In genomic region chr1:151429316-151429715, GRCm38 (mm10) we compare ENCODE assay signal across 8 mouse cellular contexts. TPM values are rescaled to one million over a fixed set of nuclear protein-coding genes. Genes with fewer than 3 reads are reported as not detected.
DNase-seq lines count a peak whose midpoint lies in the region; ATAC-seq and TF ChIP-seq lines count a peak whose summit lies in the region.

No protein-coding gene starts in this region.

- no peak for TF ChIP-seq POLR2A in MEL (IDR thresholded peaks at IDR 0.05; ENCODE audit: control insufficient read depth in 1 of 2, insufficient read depth in 1 of 2, low read depth in 1 of 2, low read length in 2 of 2, poor library complexity in 1 of 2)

- H3K4me1 ChIP-seq in heart, embryonic 16.5 days (ENCODE audit: control insufficient read depth, insufficient read depth, low read length): peaks cover 14% of the 10 kb centered on the region
- peaks cover 5 to 12% of the 10 kb centered on the region in 2 experiments for H3K4me1 ChIP-seq in MEL (ENCODE audit: control insufficient read depth in 1 of 2, insufficient read depth in 2 of 2, low read length in 2 of 2)
- H3K4me1 ChIP-seq in hindbrain, embryonic 12.5 days: peaks cover 12% of the 10 kb centered on the region
- H3K4me1 ChIP-seq in midbrain, embryonic 13.5 days (replicated peaks): peaks cover 30% of the 10 kb centered on the region

- peak overlapping the region; percentile 98 for H3K27ac ChIP-seq in heart, embryonic 16.5 days (ENCODE audit: low read length)
- H3K27ac ChIP-seq in MEL (ENCODE audit: control insufficient read depth, low read depth, low read length): peak overlapping the region; percentile 90
- peak overlapping the region; percentile 98 for H3K27ac ChIP-seq in hindbrain, embryonic 12.5 days
- peak overlapping the region; percentile 96; the same call in 1 of the 2 replicates for H3K27ac ChIP-seq in midbrain, embryonic 13.5 days

- H3K79me2 ChIP-seq in MEL (ENCODE audit: control insufficient read depth, insufficient read depth, low read length, poor library complexity): peaks cover 29% of the 10 kb centered on the region

- peak overlapping the region; percentile 98 for H3K9ac ChIP-seq in heart, embryonic 16.5 days (ENCODE audit: low read length)
- H3K9ac ChIP-seq in MEL (ENCODE audit: control insufficient read depth, low read depth, low read length, poor library complexity, severe bottlenecking): peak overlapping the region; percentile 96
- peak overlapping the region; percentile 90 for H3K9ac ChIP-seq in hindbrain, embryonic 12.5 days
- peak overlapping the region; percentile 96 for H3K9ac ChIP-seq in midbrain, embryonic 13.5 days (replicated peaks)

- no peak for TF ChIP-seq RAD21 in MEL (IDR thresholded peaks at IDR 0.05; ENCODE audit: low read depth, low read length)

- peak overlapping the region; percentile 97 for H3K4me3 ChIP-seq in heart, embryonic 16.5 days (ENCODE audit: low read length)
- H3K4me3 ChIP-seq in MEL (ENCODE audit: control insufficient read depth in 1 of 2, insufficient read depth in 1 of 2, low read depth in 2 of 2, low read length in 2 of 2): peak overlapping the region; percentile 95 to 99
- H3K4me3 ChIP-seq in hindbrain, embryonic 12.5 days: peak overlapping the region; percentile 92
- peak overlapping the region; percentile 94 for H3K4me3 ChIP-seq in midbrain, embryonic 13.5 days (replicated peaks)

- peaks cover 6% of the 10 kb centered on the region for H3K36me3 ChIP-seq in heart, embryonic 16.5 days (ENCODE audit: control insufficient read depth, insufficient read depth)
- peaks cover 0 to 11% of the 10 kb centered on the region in 2 experiments; a peak in 2 of 4 replicates for H3K36me3 ChIP-seq in MEL (ENCODE audit: control insufficient read depth in 1 of 2, insufficient read depth in 2 of 2, low read length in 2 of 2)
- peaks cover 9% of the 10 kb centered on the region for H3K36me3 ChIP-seq in hindbrain, embryonic 12.5 days
- H3K36me3 ChIP-seq in midbrain, embryonic 13.5 days: peaks cover 6% of the 10 kb centered on the region

- TF ChIP-seq EP300 in MEL (IDR thresholded peaks at IDR 0.05; ENCODE audit: low read depth in 1 of 2, low read length in 2 of 2): no peak

- no peak for TF ChIP-seq CTCF in MEL (IDR thresholded peaks at IDR 0.05 in 2 of 3, conservative IDR thresholded peaks at IDR 0.05 in 1 of 3; ENCODE audit: control insufficient read depth in 1 of 3, insufficient read depth in 1 of 3, low read depth in 2 of 3, low read length in 3 of 3, poor library complexity in 1 of 3, severe bottlenecking in 1 of 3)

- no peaks in the 10 kb centered on the region for H3K9me3 ChIP-seq in heart, embryonic 16.5 days (replicated peaks; ENCODE audit: control insufficient read depth, low read length)
- no peaks in the 10 kb centered on the region for H3K9me3 ChIP-seq in MEL (replicated peaks; ENCODE audit: insufficient read depth, low read length)
- H3K9me3 ChIP-seq in hindbrain, embryonic 12.5 days (replicated peaks): no peaks in the 10 kb centered on the region
- H3K9me3 ChIP-seq in midbrain, embryonic 13.5 days: no peaks in the 10 kb centered on the region

- no peak for ATAC-seq in heart, embryonic 16.5 days (replicated peaks; ENCODE audit: extremely low read depth, insufficient read depth, low FRiP score)
- ATAC-seq in hindbrain, embryonic 12.5 days (ENCODE audit: low FRiP score): no peak
- no peak for ATAC-seq in midbrain, embryonic 13.5 days

- DNase-seq in heart, postnatal 36 days: no peak
- peak; percentile 57 for DNase-seq in MEL (ENCODE audit: low read depth, low spot score)
- no peak for DNase-seq in adrenal gland, postnatal 36 days
- no peak for DNase-seq in adrenal gland, adult 18-20 months (ENCODE audit: low spot score in 2 of 2)
- no peak for DNase-seq in urinary bladder, adult 2 months (ENCODE audit: low spot score)

- no peaks in the 10 kb centered on the region for H3K27me3 ChIP-seq in heart, embryonic 16.5 days (ENCODE audit: control insufficient read depth, insufficient read depth, low read length)
- H3K27me3 ChIP-seq in MEL (ENCODE audit: control insufficient read depth in 1 of 2, insufficient read depth in 2 of 2, low read length in 2 of 2): no peaks in the 10 kb centered on the region
- no peaks in the 10 kb centered on the region for H3K27me3 ChIP-seq in hindbrain, embryonic 12.5 days
- no peaks in the 10 kb centered on the region for H3K27me3 ChIP-seq in midbrain, embryonic 13.5 days

- intact Hi-C loops in heart, postnatal 36 days (cut with DNase I): loop anchor here (5.0 kb wide), 1 partner anchor 1037 kb away; the partner anchor contains the start of genes Odr4 and Tpr

- peak overlapping the region; percentile 72 for H3K4me2 ChIP-seq in heart, embryonic 16.5 days (ENCODE audit: low read depth, low read length)
- H3K4me2 ChIP-seq in hindbrain, embryonic 12.5 days (replicated peaks): peak overlapping the region; percentile 73
- peak overlapping the region; percentile 71 for H3K4me2 ChIP-seq in midbrain, embryonic 13.5 days (replicated peaks)

- WGBS in heart, embryonic 16.5 days: 24% methylated on average over 9 of the region's 9 CpGs
- 46% methylated on average over 9 of the region's 9 CpGs for WGBS in hindbrain, embryonic 12.5 days
- 45% methylated on average over 9 of the region's 9 CpGs for WGBS in midbrain, embryonic 13.5 days

TF ChIP-seq in MEL, 35 proteins besides CTCF, POLR2A, EP300 and RAD21:
- TF ChIP-seq MXI1 (IDR thresholded peaks at IDR 0.05; ENCODE audit: low read depth, low read length): peak; percentile 44; the same call in 1 of the 2 replicates
- no peak for TF ChIP-seq NELFE (IDR thresholded peaks at IDR 0.05; ENCODE audit: low read depth, low read length)

RNA-seq across cellular contexts. Expression of gene Trmt1l, which starts 1.0 kb away (rescaled TPM):
- 41.2 and 45.6 TPM in 2 replicates for polyA plus RNA-seq in heart, embryonic 16.5 days (2015; fragmentation: Nextera tagmentation; extraction: Ambion mirVana)
- 10 to 100 TPM; 20.0 to 20.3 TPM for total RNA-seq in heart, postnatal 36 days (2021)
- 13.3 and 15.4 TPM in 2 replicates for total RNA-seq in MEL (2012; rRNA removed)
- 10 to 100 TPM in 1 of 2 experiments, not detected in 1; 18.2 TPM for polyA plus RNA-seq in MEL (2012; ENCODE audit: insufficient read depth in 1 of 2, insufficient read length in 2 of 2, low read depth in 1 of 2, low replicate concordance in 2 of 2, missing spikeins in 1 of 2)
- polyA plus RNA-seq in hindbrain, embryonic 12.5 days (2016; fragmentation: Nextera tagmentation; extraction: Ambion mirVana): 63.5 and 64.3 TPM in 2 replicates
- polyA plus RNA-seq in midbrain, embryonic 13.5 days (2015; fragmentation: Nextera tagmentation; extraction: Ambion mirVana): 51.8 and 56.0 TPM in 2 replicates
- total RNA-seq in adrenal gland, postnatal 36 days (2021): 10 to 100 TPM; 25.5 to 31.9 TPM
- total RNA-seq in adrenal gland, adult 18-20 months (2021): 10 to 100 TPM; 30.1 to 31.5 TPM
- 28.8 and 29.3 TPM in 2 replicates for polyA plus RNA-seq in urinary bladder, adult 2 months (2012; rRNA removed)

RNA-seq across cellular contexts. Expression of gene Swt1, which starts 1.1 kb away (rescaled TPM):
- 13.4 and 14.6 TPM in 2 replicates for polyA plus RNA-seq in heart, embryonic 16.5 days (2015; fragmentation: Nextera tagmentation; extraction: Ambion mirVana)
- 1 to 10 TPM; 7.0 to 8.8 TPM for total RNA-seq in heart, postnatal 36 days (2021)
- 13.7 and 14.1 TPM in 2 replicates for total RNA-seq in MEL (2012; rRNA removed)
- 10 to 100 TPM in 1 of 2 experiments, not detected in 1; 13.5 TPM for polyA plus RNA-seq in MEL (2012; ENCODE audit: insufficient read depth in 1 of 2, insufficient read length in 2 of 2, low read depth in 1 of 2, low replicate concordance in 2 of 2, missing spikeins in 1 of 2)
- 28.4 and 28.8 TPM in 2 replicates for polyA plus RNA-seq in hindbrain, embryonic 12.5 days (2016; fragmentation: Nextera tagmentation; extraction: Ambion mirVana)
- 21.4 and 27.8 TPM in 2 replicates for polyA plus RNA-seq in midbrain, embryonic 13.5 days (2015; fragmentation: Nextera tagmentation; extraction: Ambion mirVana)
- total RNA-seq in adrenal gland, postnatal 36 days (2021): 10 to 100 TPM; 16.5 to 26.8 TPM
- total RNA-seq in adrenal gland, adult 18-20 months (2021): 10 to 100 TPM; 18.1 to 19.1 TPM
- polyA plus RNA-seq in urinary bladder, adult 2 months (2012; rRNA removed): 14.6 and 20.1 TPM in 2 replicates
